Comparison of ENCODE assay signal across 10 mouse cellular contexts in the genomic region with DNA sequence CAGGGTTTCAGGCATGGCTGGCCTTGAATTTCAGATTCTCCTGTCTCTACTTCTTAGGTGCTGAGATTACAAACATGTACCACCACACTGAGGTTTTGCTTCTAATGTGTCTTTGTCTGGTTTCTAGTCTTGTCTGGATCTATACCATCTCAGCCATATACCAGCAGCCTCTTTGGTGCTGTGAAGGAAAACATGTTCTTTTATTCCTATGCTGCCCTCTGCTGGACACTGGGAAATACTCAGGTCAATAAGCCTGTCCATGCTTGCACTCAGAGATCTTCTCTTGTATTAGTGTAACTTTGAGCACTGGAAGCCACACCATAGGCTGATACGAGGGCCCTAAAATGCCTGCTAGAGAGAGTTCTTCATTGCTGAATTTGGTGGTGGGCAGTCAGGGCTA. TPM values are rescaled to one million over a fixed set of nuclear protein-coding genes. Genes with fewer than 3 reads are reported as not detected.
DNase-seq lines count a peak whose midpoint lies in the region; ATAC-seq and TF ChIP-seq lines count a peak whose summit lies in the region.
"Had no signal": no experiment of that assay in that cellular context is flagged by ENCODE, and none has a peak within 500 bp of the region (broad histone marks: within the 10 kb centered on the region; RNA-seq: fewer than 3 reads in every experiment).

No protein-coding gene starts in this region.

- H3K36me3 ChIP-seq in intestine, embryonic 14.5 days (ENCODE audit: control insufficient read depth, insufficient read depth, low read length), result no peaks in the 10 kb centered on the region
- no peaks in the 10 kb centered on the region for H3K36me3 ChIP-seq in intestine, embryonic 15.5 days
- no peaks in the 10 kb centered on the region for H3K36me3 ChIP-seq in E14TG2a.4 (ENCODE audit: insufficient read depth, low read length)

- no peaks in the 10 kb centered on the region for H3K9me3 ChIP-seq in intestine, embryonic 14.5 days (ENCODE audit: control insufficient read depth, low read length)
- H3K9me3 ChIP-seq in intestine, embryonic 15.5 days, result no peaks in the 10 kb centered on the region
- no peaks in the 10 kb centered on the region for H3K9me3 ChIP-seq in E14TG2a.4 (ENCODE audit: low read length)

- no peak overlapping the region for H3K27ac ChIP-seq in intestine, embryonic 14.5 days (ENCODE audit: low read depth)
- H3K27ac ChIP-seq in intestine, embryonic 15.5 days, result no peak overlapping the region

- H3K9ac ChIP-seq in intestine, embryonic 14.5 days (ENCODE audit: low read length), result no peak overlapping the region
- H3K9ac ChIP-seq in intestine, embryonic 15.5 days, result no peak overlapping the region

- H3K4me3 ChIP-seq in intestine, embryonic 14.5 days (ENCODE audit: low read depth, low read length), result no peak overlapping the region
- no peak overlapping the region for H3K4me3 ChIP-seq in intestine, embryonic 15.5 days (replicated peaks)
- no peak overlapping the region for H3K4me3 ChIP-seq in E14TG2a.4 (replicated peaks; ENCODE audit: low read length)

- WGBS in intestine, embryonic 14.5 days, result 34% methylated on average over 1 of the region's 1 CpGs
- WGBS in intestine, embryonic 15.5 days, result 48% methylated on average over 1 of the region's 1 CpGs

- DNase-seq in intestine, embryonic 14.5 days (ENCODE audit: low spot score), result peak; percentile 64
- DNase-seq in brain, adult 2 months (ENCODE audit: low read depth, low spot score), result peak; percentile 33
- peak; percentile 54 for DNase-seq in layer of hippocampus, adult 11-12 months (ENCODE audit: low spot score)
- DNase-seq in lung, postnatal 25 days (ENCODE audit: low spot score), result peak; percentile 63
- DNase-seq in T-cell, adult 2 months (ENCODE audit: low spot score), result no peak

- ATAC-seq in intestine, embryonic 14.5 days (replicated peaks; ENCODE audit: low FRiP score, low TSS enrichment, low read depth), result no peak
- no peak for ATAC-seq in intestine, embryonic 15.5 days
- ATAC-seq in frontal cortex, adult (ENCODE audit: low TSS enrichment), result peak; percentile 85

- H3K4me1 ChIP-seq in intestine, embryonic 14.5 days (replicated peaks; ENCODE audit: control insufficient read depth, insufficient read depth, low read length), result no peaks in the 10 kb centered on the region
- no peaks in the 10 kb centered on the region for H3K4me1 ChIP-seq in intestine, embryonic 15.5 days (replicated peaks)
- H3K4me1 ChIP-seq in E14TG2a.4 (replicated peaks; ENCODE audit: low read depth, low read length), result no peaks in the 10 kb centered on the region

- peak; percentile 47 for TF ChIP-seq CTCF in E14TG2a.4 (conservative IDR thresholded peaks at IDR 0.05; ENCODE audit: low read length)

- no peaks in the 10 kb centered on the region for H3K27me3 ChIP-seq in intestine, embryonic 14.5 days (replicated peaks; ENCODE audit: control insufficient read depth, insufficient read depth, low read length)
- no peaks in the 10 kb centered on the region for H3K27me3 ChIP-seq in intestine, embryonic 15.5 days (replicated peaks)
- no peaks in the 10 kb centered on the region for H3K27me3 ChIP-seq in E14TG2a.4 (ENCODE audit: insufficient read depth, low read length)

- no peak overlapping the region for H3K4me2 ChIP-seq in intestine, embryonic 14.5 days (ENCODE audit: low read length)
- H3K4me2 ChIP-seq in intestine, embryonic 15.5 days (replicated peaks), result no peak overlapping the region

RNA-seq across cellular contexts. Expression of a gene that starts 9.6 kb away (rescaled TPM):
- polyA plus RNA-seq in intestine, embryonic 14.5 days (2014; fragmentation: Nextera tagmentation; extraction: Ambion mirVana), result 0.28 and 0.45 TPM in 2 replicates
- 1.2 and 1.9 TPM in 2 replicates for polyA plus RNA-seq in intestine, embryonic 15.5 days (2015; fragmentation: Nextera tagmentation; extraction: Ambion mirVana)
- polyA plus RNA-seq: heart, embryonic 16.5 days; neural tube, embryonic 14.5 days had no signal

RNA-seq across cellular contexts. Expression of a gene that starts 56.9 kb away (rescaled TPM):
- polyA plus RNA-seq in intestine, embryonic 14.5 days (2014; fragmentation: Nextera tagmentation; extraction: Ambion mirVana), result 0.61 TPM in 1 of 2 replicates, not detected in the other
- polyA plus RNA-seq in intestine, embryonic 15.5 days (2015; fragmentation: Nextera tagmentation; extraction: Ambion mirVana), result 1.5 TPM in 2 replicates
